Mouse (Mus musculus) forebrain, embryonic 14.5 days (tissue): ENCODE data around the gene Gm10318. TPM values are rescaled to one million over a fixed set of nuclear protein-coding genes. Genes with fewer than 3 reads are reported as not detected.

Experiments used
- ATAC-seq: fragments of 200-750 bp; cut with Nextera tagmentation; 2 replicates; pipeline ENCODE4 v1.8.0; 2017; ENCODE audit warnings: mild to moderate bottlenecking, moderate library complexity
- DNase-seq: peaks from one replicate; pipeline ENCODE4 v3.0.0-alpha.2; 2015; ENCODE audit warnings: low spot score
- H3K27ac ChIP-seq: fragments of 300-500 bp; sonication (generic); 2 replicates; pipeline ENCODE4 v1.5.1; 2014; ENCODE audit warnings: low read depth, mild to moderate bottlenecking, control low read depth, low read length, moderate library complexity
- H3K27me3 ChIP-seq: fragments of 300-500 bp; sonication (generic); replicated peaks from 2 replicates; pipeline ENCODE4 v1.6.1; 2014; ENCODE audit warnings: low read length, control low read depth, mixed read lengths; ENCODE audit not compliant: control insufficient read depth, insufficient read depth
- H3K36me3 ChIP-seq: fragments of 300-500 bp; sonication (generic); 2 replicates; pipeline ENCODE4 v1.6.1; 2014; ENCODE audit warnings: low read length, control low read depth; ENCODE audit not compliant: control insufficient read depth, insufficient read depth
- H3K4me1 ChIP-seq: fragments of 300-500 bp; sonication (generic); 2 replicates; pipeline ENCODE4 v1.6.1; 2014; ENCODE audit warnings: antibody characterized with exemption, low read length, control low read depth; ENCODE audit not compliant: control insufficient read depth, insufficient read depth
- H3K4me2 ChIP-seq: fragments of 300-500 bp; sonication (generic); 2 replicates; pipeline ENCODE4 v1.6.1; 2014; ENCODE audit warnings: mild to moderate bottlenecking, control low read depth, low read length
- H3K4me3 ChIP-seq: fragments of 300-500 bp; sonication (generic); 2 replicates; pipeline ENCODE4 v1.5.1; 2014; ENCODE audit warnings: low read depth, low read length, control low read depth
- H3K9ac ChIP-seq: fragments of 300-500 bp; sonication (generic); 2 replicates; pipeline ENCODE4 v1.6.1; 2014; ENCODE audit warnings: mild to moderate bottlenecking, low read length, control low read depth, moderate library complexity
- H3K9me3 ChIP-seq: fragments of 300-500 bp; sonication (generic); replicated peaks from 2 replicates; pipeline ENCODE4 v1.6.1; 2016; ENCODE audit warnings: low read length, control low read depth, mixed read lengths; ENCODE audit not compliant: control insufficient read depth
- WGBS: fragments of 180-500 bp; shearing (Covaris S2); extraction: QIAGEN DNeasy Blood & Tissue Kit; methylation state at CpG from one replicate; pipeline ENCODE4 v1.1.7; 2014; 5-methylcytosine and 5-hydroxymethylcytosine counted together
- polyA plus RNA-seq: library from polyadenylated mRNA; unstranded; fragments of >200 nt; fragmentation: Nextera tagmentation; extraction: Ambion mirVana; gene quantifications from 2 replicates; pipeline ENCODE4 v1.2.1, GENCODE M21; 2014

Gm10318 gene
- polyA plus RNA-seq, 1 experiment from 2014 or later, result not detected

GRCm38 (mm10) chr10:77878985-77879384 is 26.3 kb downstream of the Gm10318 start:
- Histone ChIP-seq H3K4me3 (no peak overlapping the region), H3K27me3 (no peaks in the 10 kb centered on the region), H3K9me3 (no peaks in the 10 kb centered on the region), H3K36me3 (no peaks in the 10 kb centered on the region), H3K27ac (no peak overlapping the region), H3K4me2 (no peak overlapping the region), H3K9ac (no peak overlapping the region), H3K4me1 (no peaks in the 10 kb centered on the region)
- ATAC-seq (no peak), DNase-seq (no peak)
- 64% methylated on average over 6 of the region's 6 CpGs for WGBS

DNA sequence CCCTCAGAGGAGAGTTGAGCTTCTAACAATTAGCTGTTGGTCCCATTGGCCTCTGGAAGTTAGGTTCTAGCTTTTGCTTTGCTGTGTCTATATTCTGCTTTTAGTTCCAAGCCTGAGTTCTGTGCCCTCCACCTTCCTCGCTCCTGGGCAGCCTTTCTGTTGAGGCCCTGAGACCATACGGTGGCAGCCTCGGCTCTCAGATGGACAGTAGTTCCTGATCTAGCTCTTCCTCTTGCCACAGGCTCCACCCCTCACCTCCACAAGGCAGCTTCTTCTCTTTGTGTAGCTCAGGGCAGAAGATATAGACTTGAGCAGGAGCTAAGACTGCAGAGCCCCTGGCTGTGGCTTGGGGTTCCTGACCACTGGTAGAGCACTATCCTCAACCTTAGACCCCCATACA is 27.6 kb downstream of the Gm10318 start:
- WGBS, result 87% methylated on average over 3 of the region's 3 CpGs
- no peak for ATAC-seq
- no peak for DNase-seq

DNA sequence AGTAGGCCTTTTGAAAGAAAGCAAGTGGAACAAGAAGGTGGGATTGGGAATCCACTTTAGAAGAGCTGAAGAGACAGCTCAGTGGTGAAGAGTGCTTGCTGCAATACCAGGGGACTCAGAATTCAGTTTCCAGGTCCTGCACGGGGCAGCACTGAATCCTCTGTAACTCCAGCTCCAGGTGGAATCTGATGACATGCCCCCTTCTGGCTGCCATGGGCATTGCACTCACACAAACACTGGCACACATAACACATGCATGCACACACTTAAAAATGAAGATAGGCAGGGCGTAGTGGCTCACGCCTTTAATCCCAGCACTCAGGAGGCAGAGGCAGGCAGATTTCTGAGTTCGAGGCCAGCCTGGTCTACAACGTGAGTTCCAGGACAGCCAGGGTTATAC is 29.9 kb downstream of the Gm10318 start:
- H3K36me3 ChIP-seq, result no peaks in the 10 kb centered on the region
- no peaks in the 10 kb centered on the region for H3K27me3 ChIP-seq
- DNase-seq, result no peak
- H3K27ac ChIP-seq, result no peak overlapping the region
- H3K9ac ChIP-seq, result no peak overlapping the region
- H3K4me1 ChIP-seq, result no peaks in the 10 kb centered on the region
- H3K9me3 ChIP-seq, result no peaks in the 10 kb centered on the region
- 89% methylated on average over 5 of the region's 5 CpGs for WGBS
- no peak overlapping the region for H3K4me3 ChIP-seq
- ATAC-seq, result no peak
- H3K4me2 ChIP-seq, result no peak overlapping the region

More for the DNA sequence above, 27.6 kb downstream of the Gm10318 start:
- no peak overlapping the region for H3K9ac ChIP-seq
- H3K4me2 ChIP-seq, result no peak overlapping the region
- no peak overlapping the region for H3K27ac ChIP-seq
- H3K27me3 ChIP-seq, result no peaks in the 10 kb centered on the region
- no peaks in the 10 kb centered on the region for H3K36me3 ChIP-seq
- H3K4me1 ChIP-seq, result no peaks in the 10 kb centered on the region
- H3K4me3 ChIP-seq, result no peak overlapping the region
- no peaks in the 10 kb centered on the region for H3K9me3 ChIP-seq

- 64% methylated on average over 12 of the region's 12 CpGs for WGBS
- H3K36me3 ChIP-seq, result no peaks in the 10 kb centered on the region
- H3K27me3 ChIP-seq, result no peaks in the 10 kb centered on the region
- H3K4me3 ChIP-seq, result no peak overlapping the region
- DNase-seq (no peak), ATAC-seq (no peak)
- no peaks in the 10 kb centered on the region for H3K4me1 ChIP-seq
- no peak overlapping the region for H3K27ac ChIP-seq
- no peak overlapping the region for H3K9ac ChIP-seq
- H3K4me2 ChIP-seq, result no peak overlapping the region
- H3K9me3 ChIP-seq, result no peaks in the 10 kb centered on the region
Measured at GRCm38 (mm10) chr10:77886007-77886747, 33.5 kb downstream of the Gm10318 start.

GRCm38 (mm10) chr10:77890987-77891565 is 38.4 kb downstream of the Gm10318 start:
- H3K9me3 ChIP-seq, result no peaks in the 10 kb centered on the region
- ATAC-seq (no peak), DNase-seq (no peak)
- no peak overlapping the region for H3K4me3 ChIP-seq
- H3K9ac ChIP-seq, result no peak overlapping the region
- no peaks in the 10 kb centered on the region for H3K36me3 ChIP-seq
- H3K4me2 ChIP-seq, result no peak overlapping the region
- H3K27me3 ChIP-seq, result no peaks in the 10 kb centered on the region
- no peaks in the 10 kb centered on the region for H3K4me1 ChIP-seq
- no peak overlapping the region for H3K27ac ChIP-seq
- WGBS, result 81% methylated on average over 8 of the region's 8 CpGs

DNA sequence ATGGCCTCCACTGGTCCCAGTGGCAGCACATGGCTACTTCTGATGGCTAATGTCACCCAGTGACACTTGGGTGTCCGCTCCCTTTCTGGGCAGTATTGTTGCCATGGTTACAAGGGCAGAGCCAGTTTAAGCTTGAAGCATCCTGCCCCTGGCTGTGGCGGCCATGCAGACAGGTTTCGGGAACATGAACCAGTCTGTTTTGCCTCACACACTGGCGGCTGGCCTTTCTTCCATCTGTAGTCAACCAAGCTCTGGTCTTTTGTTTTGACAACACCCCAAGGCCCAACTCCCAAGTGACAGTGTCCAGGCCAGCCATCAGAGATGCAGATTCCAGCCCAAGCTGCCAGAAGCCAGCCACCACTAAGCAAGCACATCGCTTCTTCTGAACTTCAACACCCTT is 42.9 kb downstream of the Gm10318 start:
- WGBS, result 77% methylated on average over 5 of the region's 5 CpGs
- Histone ChIP-seq H3K9me3 (no peaks in the 10 kb centered on the region), H3K9ac (no peak overlapping the region), H3K4me3 (no peak overlapping the region), H3K36me3 (no peaks in the 10 kb centered on the region), H3K27ac (no peak overlapping the region), H3K27me3 (no peaks in the 10 kb centered on the region), H3K4me1 (no peaks in the 10 kb centered on the region), H3K4me2 (no peak overlapping the region)
- ATAC-seq (no peak), DNase-seq (peak; percentile 14)

GRCm38 (mm10) chr10:77900126-77900525 is 47.5 kb downstream of the Gm10318 start:
- Histone ChIP-seq H3K9me3 (no peaks in the 10 kb centered on the region), H3K27me3 (no peaks in the 10 kb centered on the region), H3K36me3 (no peaks in the 10 kb centered on the region), H3K4me2 (no peak overlapping the region), H3K4me3 (no peak overlapping the region), H3K27ac (no peak overlapping the region), H3K4me1 (no peaks in the 10 kb centered on the region), H3K9ac (no peak overlapping the region)
- DNase-seq, result no peak
- WGBS, result 81% methylated on average over 7 of the region's 7 CpGs
- ATAC-seq, result no peak

DNA sequence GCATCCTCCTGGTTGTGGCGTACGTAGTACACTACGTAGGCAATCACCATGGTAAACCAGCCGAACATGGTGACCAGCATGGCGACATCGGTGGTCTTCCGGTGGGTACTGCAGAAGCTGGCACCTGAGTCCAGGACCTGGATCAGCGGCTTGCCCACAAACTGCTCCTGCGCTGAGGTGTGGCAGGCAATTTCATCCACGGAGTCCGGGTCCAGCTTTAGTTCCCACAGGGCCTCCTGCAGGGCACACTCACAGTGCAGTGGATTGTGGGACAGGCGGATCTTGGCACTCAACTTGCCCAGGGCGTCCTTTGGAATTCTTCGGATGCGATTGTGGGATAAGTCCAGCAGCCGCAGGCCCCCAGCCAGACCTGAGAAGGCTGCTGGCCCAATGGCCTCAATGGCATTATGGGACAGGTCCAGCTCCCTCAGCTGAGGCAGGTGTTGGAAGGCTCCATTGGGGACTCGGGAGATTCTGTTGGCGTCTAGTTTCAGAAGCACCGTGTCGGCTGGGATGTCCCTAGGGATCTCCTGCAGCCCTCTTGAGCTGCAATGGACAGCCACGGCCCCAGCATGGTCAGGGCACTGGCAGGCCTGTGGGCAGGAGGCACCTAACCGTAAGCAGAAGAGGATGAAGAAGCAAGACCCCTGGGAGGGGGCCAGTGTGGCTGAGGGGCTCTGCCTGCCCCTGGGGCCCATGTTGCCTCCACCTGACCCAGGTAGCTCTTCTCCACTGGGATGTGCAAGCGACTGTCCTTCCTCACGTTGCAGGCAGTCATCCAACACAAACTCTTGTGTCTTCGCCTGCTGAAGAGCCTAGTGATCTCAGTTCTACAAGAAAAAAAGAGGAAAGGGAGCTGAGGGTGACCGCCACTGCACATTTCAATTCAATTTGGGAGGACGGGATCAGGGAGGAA is 48.5 kb downstream of the Gm10318 start:
- Histone ChIP-seq H3K9me3 (no peaks in the 10 kb centered on the region), H3K9ac (0 out of 2 replicates have a peak overlapping the region, but pooled peaks have one; percentile 71), H3K36me3 (no peaks in the 10 kb centered on the region), H3K4me2 (peak overlapping the region; percentile 82; the same call in 1 of the 2 replicates), H3K4me1 (no peaks in the 10 kb centered on the region), H3K4me3 (peak overlapping the region; percentile 51; the same call in 1 of the 2 replicates), H3K27ac (no peak overlapping the region), H3K27me3 (no peaks in the 10 kb centered on the region)
- DNase-seq (no peak), ATAC-seq (no peak)
- WGBS, result 84% methylated on average over 27 of the region's 27 CpGs
